Mouse (Mus musculus) limb, embryonic 11.5 days (tissue): ENCODE data around the gene Cyba. TPM values are rescaled to one million over a fixed set of nuclear protein-coding genes. Genes with fewer than 3 reads are reported as not detected.

Source experiments
- ATAC-seq: fragments of 200-750 bp; cut with Nextera tagmentation; 2 replicates; pipeline ENCODE4 v1.8.0; 2017; ENCODE audit warnings: low read depth; ENCODE audit not compliant: insufficient number of reproducible peaks, low FRiP score, low TSS enrichment
- DNase-seq: peaks from one replicate; pipeline ENCODE4 v3.0.0-alpha.2; 2015; ENCODE audit warnings: low spot score
- H3K27ac ChIP-seq: fragments of 300-500 bp; sonication (generic); replicated peaks from 2 replicates; pipeline ENCODE4 v1.5.1; 2014; ENCODE audit warnings: low read depth, mild to moderate bottlenecking, low read length
- H3K27me3 ChIP-seq: fragments of 300-500 bp; sonication (generic); 2 replicates; pipeline ENCODE4 v1.6.1; 2014; ENCODE audit warnings: mild to moderate bottlenecking, low read length, mixed read lengths; ENCODE audit not compliant: control insufficient read depth, insufficient read depth
- H3K36me3 ChIP-seq: fragments of 300-500 bp; sonication (generic); 2 replicates; pipeline ENCODE4 v1.6.1; 2014; ENCODE audit warnings: mild to moderate bottlenecking, low read length, moderate library complexity, mixed read lengths; ENCODE audit not compliant: control insufficient read depth, insufficient read depth
- H3K4me1 ChIP-seq: fragments of 300-500 bp; sonication (generic); 2 replicates; pipeline ENCODE4 v1.6.1; 2014; ENCODE audit warnings: low read length, mixed read lengths; ENCODE audit not compliant: control insufficient read depth, insufficient read depth
- H3K4me2 ChIP-seq: fragments of 300-500 bp; sonication (generic); 2 replicates; pipeline ENCODE4 v1.6.1; 2014; ENCODE audit warnings: low read depth, mild to moderate bottlenecking, moderate library complexity; ENCODE audit not compliant: severe bottlenecking
- H3K4me3 ChIP-seq: fragments of 300-500 bp; sonication (generic); 2 replicates; pipeline ENCODE4 v1.5.1; 2014; ENCODE audit warnings: low read depth, low read length
- H3K9ac ChIP-seq: fragments of 300-500 bp; sonication (generic); 2 replicates; pipeline ENCODE4 v1.6.1; 2014; ENCODE audit warnings: mild to moderate bottlenecking, low read length
- H3K9me3 ChIP-seq: fragments of 300-500 bp; sonication (generic); 2 replicates; pipeline ENCODE4 v1.6.1; 2016; ENCODE audit warnings: low read length; ENCODE audit not compliant: control insufficient read depth
- WGBS: fragments of 180-500 bp; shearing (Covaris S2); extraction: QIAGEN DNeasy Blood & Tissue Kit; methylation state at CpG from one replicate; pipeline ENCODE4 v1.1.7; 2014; 5-methylcytosine and 5-hydroxymethylcytosine counted together
- polyA plus RNA-seq: library from polyadenylated mRNA; unstranded; fragments of >200 nt; fragmentation: Nextera tagmentation; extraction: Ambion mirVana; gene quantifications from 2 replicates; pipeline ENCODE4 v1.2.1, GENCODE M21; 2014

Cyba gene
- polyA plus RNA-seq, 1 experiment from 2014 or later, result 82.4 TPM

DNA sequence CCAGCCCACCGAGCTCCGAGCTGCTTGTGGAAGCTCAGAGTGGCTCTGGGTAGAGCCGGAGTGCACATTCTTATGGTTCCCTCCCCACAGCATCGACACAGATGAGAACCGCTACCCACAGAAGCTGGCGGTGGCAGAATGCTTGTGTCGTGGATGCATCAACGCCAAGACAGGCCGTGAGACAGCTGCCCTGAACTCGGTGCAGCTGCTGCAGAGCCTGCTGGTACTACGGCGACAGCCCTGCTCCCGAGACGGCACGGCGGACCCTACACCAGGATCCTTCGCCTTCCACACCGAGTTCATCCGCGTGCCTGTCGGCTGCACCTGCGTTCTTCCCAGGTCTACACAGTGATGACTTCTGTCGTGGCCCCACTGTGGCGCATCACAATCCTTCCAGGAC lies 9.5 kb downstream of the Cyba start:
- H3K4me2 ChIP-seq, result no peak overlapping the region
- no peaks in the 10 kb centered on the region for H3K9me3 ChIP-seq
- H3K36me3 ChIP-seq, result peaks cover 1% of the 10 kb centered on the region; the same call in 1 of the 2 replicates
- H3K4me3 ChIP-seq, result no peak overlapping the region
- no peak overlapping the region for H3K27ac ChIP-seq
- WGBS, result 90% methylated on average over 24 of the region's 24 CpGs
- DNase-seq (no peak), ATAC-seq (no peak)
- no peak overlapping the region for H3K9ac ChIP-seq
- no peaks in the 10 kb centered on the region for H3K4me1 ChIP-seq
- no peaks in the 10 kb centered on the region for H3K27me3 ChIP-seq

DNA sequence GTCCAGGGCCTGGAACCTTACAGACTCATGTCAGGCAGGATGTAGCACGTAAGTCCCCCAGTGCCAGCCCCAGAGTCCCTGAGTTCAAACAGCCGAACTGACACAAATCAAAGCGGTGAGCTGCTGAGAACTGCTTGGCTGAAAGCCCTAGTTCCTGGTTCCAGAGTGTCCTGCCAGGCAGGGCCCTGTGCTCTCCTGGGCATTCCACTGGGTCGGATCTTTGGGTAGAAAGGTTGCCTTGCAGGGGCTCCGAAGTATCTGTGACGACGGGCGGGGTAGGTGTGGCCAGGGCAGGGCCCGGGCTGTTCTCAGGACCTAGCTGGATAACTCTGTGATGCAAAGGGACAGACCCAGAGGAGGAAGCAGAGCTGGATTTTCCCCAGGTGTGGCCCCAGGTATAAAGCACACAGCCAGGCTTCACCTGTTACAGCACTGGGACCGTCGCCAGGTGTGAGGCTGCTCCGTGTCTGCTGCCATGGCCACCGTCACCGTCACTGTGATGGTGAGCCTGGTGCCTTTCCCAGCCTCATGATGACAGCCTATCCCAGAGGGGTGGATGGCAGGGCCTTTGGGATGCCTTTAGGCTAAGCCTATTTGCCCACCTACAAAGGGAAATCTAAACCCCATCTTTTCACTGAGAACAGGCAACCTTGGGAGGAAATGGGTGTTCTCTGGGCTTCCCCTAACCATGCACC lies 11.2 kb downstream of the Cyba start, which contains the start of gene Il17c:
Gene Il17c, plus strand, starts transcription at position 645 of the 695 bp plus-strand sequence.
- DNase-seq (no peak), ATAC-seq (no peak)
- Histone ChIP-seq H3K27me3 (no peaks in the 10 kb centered on the region), H3K27ac (no peak within 1 kb of the TSS), H3K4me3 (no peak within 1 kb of the TSS), H3K4me2 (no peak within 1 kb of the TSS), H3K4me1 (no peaks in the 10 kb centered on the region), H3K9ac (no peak within 1 kb of the TSS), H3K9me3 (no peaks in the 10 kb centered on the region), H3K36me3 (peaks cover 5% of the 10 kb centered on the region; the same call in 1 of the 2 replicates)
- 79% methylated on average over 14 of the region's 14 CpGs for WGBS

DNA sequence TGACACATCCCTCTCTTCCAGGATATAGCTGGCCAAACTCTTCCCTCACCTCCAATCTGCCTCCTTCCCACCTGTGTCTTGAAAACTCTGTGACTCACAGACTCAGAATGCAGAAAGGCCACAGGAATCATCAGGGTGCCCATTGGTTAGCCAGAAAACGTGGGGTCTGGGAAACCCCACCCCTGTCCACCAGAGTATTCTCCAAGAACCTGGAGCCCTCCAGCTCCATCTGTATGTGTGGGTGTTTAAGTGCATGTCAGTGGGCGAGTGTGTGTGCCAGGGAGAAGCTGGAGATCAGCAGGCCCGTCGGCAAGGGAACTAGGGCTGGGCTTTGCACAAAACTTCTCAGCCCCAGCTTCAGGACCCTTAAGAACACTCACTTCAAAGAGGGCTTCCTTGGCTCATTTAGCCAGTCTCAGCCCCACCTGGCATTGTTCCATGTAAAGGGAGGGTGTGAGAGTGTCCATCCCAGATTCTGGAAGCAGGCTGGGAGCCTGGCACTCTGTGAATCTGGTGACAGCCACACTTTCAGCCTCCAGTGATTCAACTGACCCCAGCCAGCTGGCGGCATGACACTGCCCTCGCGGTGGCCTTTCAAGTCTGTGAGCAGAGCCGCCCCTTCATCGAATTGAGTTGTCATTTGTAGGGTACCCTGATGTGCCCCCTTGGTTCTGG lies 12.7 kb downstream of the Cyba start:
- no peaks in the 10 kb centered on the region for H3K9me3 ChIP-seq
- WGBS, result 69% methylated on average over 9 of the region's 9 CpGs
- no peaks in the 10 kb centered on the region for H3K4me1 ChIP-seq
- no peaks in the 10 kb centered on the region for H3K27me3 ChIP-seq
- no peak overlapping the region for H3K9ac ChIP-seq
- no peak overlapping the region for H3K4me3 ChIP-seq
- no peak overlapping the region for H3K4me2 ChIP-seq
- H3K27ac ChIP-seq, result 0 out of 2 replicates have a peak overlapping the region, but pooled peaks have one; percentile 12
- ATAC-seq (no peak), DNase-seq (no peak)
- H3K36me3 ChIP-seq, result peaks cover 11% of the 10 kb centered on the region

DNA sequence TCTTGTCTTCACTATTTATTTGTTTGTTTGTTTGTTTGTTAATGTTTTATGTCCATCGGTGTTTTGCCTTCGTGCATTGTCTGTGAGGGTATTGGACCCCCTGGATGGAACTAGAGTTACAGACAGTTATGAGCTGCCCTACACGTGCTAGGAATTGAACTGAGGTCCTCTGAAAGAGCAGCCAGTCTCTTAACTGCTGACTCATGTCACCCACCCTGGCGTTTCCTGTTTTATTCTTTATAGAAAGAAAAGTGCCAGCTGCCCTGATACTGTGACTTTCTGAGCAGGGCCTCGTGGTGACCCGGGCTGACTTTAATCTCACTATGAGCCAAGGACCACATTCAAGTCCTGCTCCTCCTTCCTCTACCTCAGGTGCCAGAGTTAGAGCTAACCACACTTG lies 17.2 kb downstream of the Cyba start:
- Histone ChIP-seq H3K36me3 (peaks cover 35% of the 10 kb centered on the region), H3K4me1 (no peaks in the 10 kb centered on the region), H3K9ac (no peak overlapping the region), H3K27me3 (no peaks in the 10 kb centered on the region), H3K4me3 (no peak overlapping the region), H3K4me2 (no peak overlapping the region), H3K27ac (no peak overlapping the region), H3K9me3 (no peaks in the 10 kb centered on the region)
- DNase-seq (no peak), ATAC-seq (no peak)
- WGBS, result 95% methylated on average over 6 of the region's 6 CpGs

DNA sequence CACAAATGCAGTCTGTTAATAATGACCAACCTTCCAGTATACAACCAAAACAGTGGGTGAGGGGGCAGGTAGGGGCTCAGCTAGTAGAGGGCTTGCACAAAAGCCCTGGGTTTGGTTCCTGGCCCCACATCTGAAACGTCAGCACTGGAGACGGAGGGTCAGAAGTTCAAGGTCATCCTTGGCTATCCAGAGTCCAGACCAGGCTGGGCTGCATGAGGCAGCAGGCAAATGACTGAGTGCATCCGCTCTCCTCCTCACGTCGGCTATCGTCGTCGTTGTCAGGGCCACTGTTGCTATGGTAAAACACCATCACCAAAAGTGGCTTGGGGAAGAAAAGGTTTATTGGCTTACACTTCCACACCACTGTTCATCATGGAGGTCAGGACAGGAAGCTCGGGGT lies 18.4 kb downstream of the Cyba start:
- no peaks in the 10 kb centered on the region for H3K27me3 ChIP-seq
- 89% methylated on average over 9 of the region's 9 CpGs for WGBS
- ATAC-seq (no peak), DNase-seq (no peak)
- no peaks in the 10 kb centered on the region for H3K9me3 ChIP-seq
- no peak overlapping the region for H3K27ac ChIP-seq
- H3K4me1 ChIP-seq, result no peaks in the 10 kb centered on the region
- peaks cover 44% of the 10 kb centered on the region for H3K36me3 ChIP-seq
- no peak overlapping the region for H3K9ac ChIP-seq
- H3K4me2 ChIP-seq, result no peak overlapping the region
- H3K4me3 ChIP-seq, result no peak overlapping the region

DNA sequence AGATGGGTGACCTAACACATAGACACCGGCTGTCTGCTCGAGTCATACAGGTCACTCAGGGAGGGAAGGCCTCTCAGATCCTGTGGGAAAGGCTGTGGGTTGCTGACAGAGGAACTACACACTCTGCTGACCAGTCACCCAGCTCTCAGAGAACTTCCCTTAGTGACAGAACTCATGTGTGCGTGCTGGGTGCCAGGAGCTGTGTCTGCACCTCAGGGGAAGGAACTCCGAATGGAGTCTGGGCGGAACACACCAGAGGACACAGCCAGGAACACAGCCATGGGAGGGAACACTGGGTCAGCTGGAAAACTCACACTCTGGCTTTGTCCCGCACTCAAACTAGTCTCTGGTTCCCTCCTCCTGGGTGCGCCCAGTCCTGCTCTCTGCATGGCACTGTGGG lies 25.1 kb downstream of the Cyba start:
- H3K27ac ChIP-seq, result no peak overlapping the region
- no peak overlapping the region for H3K4me2 ChIP-seq
- no peak overlapping the region for H3K4me3 ChIP-seq
- H3K9me3 ChIP-seq, result no peaks in the 10 kb centered on the region
- no peaks in the 10 kb centered on the region for H3K4me1 ChIP-seq
- 96% methylated on average over 7 of the region's 7 CpGs for WGBS
- H3K9ac ChIP-seq, result no peak overlapping the region
- DNase-seq (no peak), ATAC-seq (no peak)
- peaks cover 60% of the 10 kb centered on the region for H3K36me3 ChIP-seq
- H3K27me3 ChIP-seq, result no peaks in the 10 kb centered on the region

DNA sequence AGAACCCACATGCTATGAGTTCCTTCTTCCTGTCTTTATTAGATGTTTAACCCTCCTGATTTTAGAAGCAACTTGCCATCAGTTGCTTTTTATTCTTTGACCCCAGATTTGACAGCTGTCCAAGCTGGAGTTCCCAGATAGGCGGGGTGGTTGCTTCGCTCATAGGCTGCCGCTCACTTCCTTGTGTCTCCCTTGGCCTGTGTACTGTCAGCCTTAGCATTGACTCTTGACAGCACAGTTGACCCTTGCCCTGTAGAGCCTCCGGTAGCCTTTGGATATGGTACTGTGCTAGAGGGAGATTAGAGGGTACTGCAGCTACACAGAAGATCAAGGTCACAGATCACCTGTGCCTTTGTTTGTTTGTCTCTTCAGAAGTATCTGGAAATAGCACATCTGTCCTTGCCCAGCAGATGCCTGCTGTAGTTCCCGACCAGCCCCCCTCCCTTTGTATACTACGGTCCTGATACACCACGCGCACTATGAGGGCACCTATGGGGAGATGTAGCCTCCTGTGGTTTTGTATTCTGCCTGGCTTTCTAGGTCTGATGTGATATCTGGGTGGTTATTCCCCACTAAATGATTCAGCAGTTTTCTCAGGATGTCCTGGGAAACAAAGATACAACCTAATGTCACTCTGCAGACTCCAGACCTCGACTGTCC lies 27.5 kb downstream of the Cyba start:
- H3K27ac ChIP-seq, result no peak overlapping the region
- 90% methylated on average over 9 of the region's 9 CpGs for WGBS
- no peaks in the 10 kb centered on the region for H3K9me3 ChIP-seq
- H3K4me2 ChIP-seq, result no peak overlapping the region
- H3K27me3 ChIP-seq, result no peaks in the 10 kb centered on the region
- no peaks in the 10 kb centered on the region for H3K4me1 ChIP-seq
- no peak overlapping the region for H3K9ac ChIP-seq
- H3K36me3 ChIP-seq, result peaks cover 53% of the 10 kb centered on the region
- ATAC-seq (no peak), DNase-seq (no peak)
- H3K4me3 ChIP-seq, result no peak overlapping the region

DNA sequence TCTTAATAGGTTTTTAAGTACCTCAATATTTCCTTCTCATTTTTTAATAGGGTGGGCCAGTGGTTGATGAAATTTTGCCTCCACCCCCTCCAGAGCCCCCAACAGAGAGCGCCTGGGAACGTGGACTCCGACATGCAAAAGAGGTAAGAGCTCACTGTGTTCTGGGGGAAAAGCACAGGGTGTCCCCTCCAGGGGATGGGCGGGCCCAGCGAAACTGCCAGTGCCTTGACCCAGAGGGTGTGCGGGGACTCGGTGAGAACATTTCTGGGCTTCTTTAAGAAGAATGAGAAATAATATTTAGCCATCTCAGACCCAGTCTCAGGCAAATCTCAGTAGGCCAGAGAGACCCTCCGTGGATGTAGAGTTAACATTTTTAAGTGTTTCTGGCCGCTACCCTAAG lies 34.5 kb downstream of the Cyba start:
- H3K4me2 ChIP-seq, result no peak overlapping the region
- DNase-seq, result no peak
- H3K4me3 ChIP-seq, result no peak overlapping the region
- WGBS, result 96% methylated on average over 9 of the region's 9 CpGs
- H3K9me3 ChIP-seq, result no peaks in the 10 kb centered on the region
- H3K4me1 ChIP-seq, result no peaks in the 10 kb centered on the region
- no peak overlapping the region for H3K9ac ChIP-seq
- peaks cover 37% of the 10 kb centered on the region for H3K36me3 ChIP-seq
- H3K27me3 ChIP-seq, result no peaks in the 10 kb centered on the region
- no peak overlapping the region for H3K27ac ChIP-seq
- ATAC-seq, result no peak
